Mouse (Mus musculus): Measurements from ENCODE around the gene Ice1. TPM values are rescaled to one million over a fixed set of nuclear protein-coding genes. Genes with fewer than 3 reads are reported as not detected.

The Ice1 gene
- total RNA-seq, 2 experiments from 2014 or later, result 6.0 to 13.4 TPM

- no peak for ATAC-seq (replicated peaks; ENCODE audit: low FRiP score, poor library complexity, severe bottlenecking)
Measured at GRCm38 (mm10) chr13:70641941-70642340, 4.5 kb upstream of the Ice1 start.

- no peak for ATAC-seq (replicated peaks; ENCODE audit: low FRiP score, poor library complexity, severe bottlenecking)
Measured at GRCm38 (mm10) chr13:70641381-70641780, 3.9 kb upstream of the Ice1 start.

GRCm38 (mm10) chr13:70639639-70640038, 2.2 kb upstream of the Ice1 start:
- ATAC-seq (replicated peaks; ENCODE audit: low FRiP score, poor library complexity, severe bottlenecking), result no peak

GRCm38 (mm10) chr13:70637662-70638291, 343 bp upstream of the Ice1 start:
- peak; percentile 88 for ATAC-seq (replicated peaks; ENCODE audit: low FRiP score, poor library complexity, severe bottlenecking)

- no peak for ATAC-seq (replicated peaks; ENCODE audit: low FRiP score, poor library complexity, severe bottlenecking)
Measured at GRCm38 (mm10) chr13:70636706-70637105, 728 bp downstream of the Ice1 start.

GRCm38 (mm10) chr13:70635591-70635990, 1.8 kb downstream of the Ice1 start:
- ATAC-seq (replicated peaks; ENCODE audit: low FRiP score, poor library complexity, severe bottlenecking), result no peak

- no peak for ATAC-seq (replicated peaks; ENCODE audit: low FRiP score, poor library complexity, severe bottlenecking)
Measured at GRCm38 (mm10) chr13:70626416-70626815, 11.0 kb downstream of the Ice1 start.

- no peak for ATAC-seq (replicated peaks; ENCODE audit: low FRiP score, poor library complexity, severe bottlenecking)
Measured at GRCm38 (mm10) chr13:70625665-70626064, 11.8 kb downstream of the Ice1 start.

- no peak for ATAC-seq (replicated peaks; ENCODE audit: low FRiP score, poor library complexity, severe bottlenecking)
Measured at GRCm38 (mm10) chr13:70624445-70624844, 13.0 kb downstream of the Ice1 start.

- ATAC-seq (replicated peaks; ENCODE audit: low FRiP score, poor library complexity, severe bottlenecking), result no peak
Measured at GRCm38 (mm10) chr13:70622461-70623057, 14.9 kb downstream of the Ice1 start.

- ATAC-seq (replicated peaks; ENCODE audit: low FRiP score, poor library complexity, severe bottlenecking), result no peak
Measured at GRCm38 (mm10) chr13:70621509-70621908, 15.9 kb downstream of the Ice1 start.

- no peak for ATAC-seq (replicated peaks; ENCODE audit: low FRiP score, poor library complexity, severe bottlenecking)
Measured at GRCm38 (mm10) chr13:70612837-70613236, 24.6 kb downstream of the Ice1 start.

- ATAC-seq (replicated peaks; ENCODE audit: low FRiP score, poor library complexity, severe bottlenecking), result peak; percentile 65
Measured at GRCm38 (mm10) chr13:70610431-70611420, 26.7 kb downstream of the Ice1 start.

GRCm38 (mm10) chr13:70609632-70610031, 27.8 kb downstream of the Ice1 start:
- no peak for ATAC-seq (replicated peaks; ENCODE audit: low FRiP score, poor library complexity, severe bottlenecking)

- no peak for ATAC-seq (replicated peaks; ENCODE audit: low FRiP score, poor library complexity, severe bottlenecking)
Measured at GRCm38 (mm10) chr13:70605366-70605765, 32.1 kb downstream of the Ice1 start.

GRCm38 (mm10) chr13:70604723-70605122, 32.7 kb downstream of the Ice1 start:
- ATAC-seq (replicated peaks; ENCODE audit: low FRiP score, poor library complexity, severe bottlenecking), result no peak

GRCm38 (mm10) chr13:70601566-70601965, 35.9 kb downstream of the Ice1 start:
- ATAC-seq (replicated peaks; ENCODE audit: low FRiP score, poor library complexity, severe bottlenecking), result no peak

GRCm38 (mm10) chr13:70599964-70600619, 37.3 kb downstream of the Ice1 start:
- ATAC-seq (replicated peaks; ENCODE audit: low FRiP score, poor library complexity, severe bottlenecking), result no peak

GRCm38 (mm10) chr13:70598941-70599340, 38.5 kb downstream of the Ice1 start:
- ATAC-seq (replicated peaks; ENCODE audit: low FRiP score, poor library complexity, severe bottlenecking), result no peak

- no peak for ATAC-seq (replicated peaks; ENCODE audit: low FRiP score, poor library complexity, severe bottlenecking)
Measured at GRCm38 (mm10) chr13:70596901-70597300, 40.5 kb downstream of the Ice1 start.
